Mouse (Mus musculus): ENCODE measurements around the gene Mcam. TPM values are rescaled to one million over a fixed set of nuclear protein-coding genes. Genes with fewer than 3 reads are reported as not detected.

Gene Mcam
- polyA plus RNA-seq, 1 experiment: 57.6 TPM

GRCm38 (mm10) chr9:44096536-44096935 is 37.7 kb upstream of the Mcam start:
- H3K4me1 ChIP-seq (ENCODE audit: control insufficient read depth, insufficient read depth, low read length): no peaks in the 10 kb centered on the region
- no peaks in the 10 kb centered on the region for H3K9me3 ChIP-seq (replicated peaks; ENCODE audit: control insufficient read depth, insufficient read depth, low read length, poor library complexity, severe bottlenecking)
- no peak overlapping the region for H3K4me3 ChIP-seq (ENCODE audit: low read depth, low read length)
- no peak for TF ChIP-seq CTCF (IDR thresholded peaks at IDR 0.05; ENCODE audit: low read depth, low read length)
- TF ChIP-seq POLR2A (IDR thresholded peaks at IDR 0.05; ENCODE audit: insufficient read depth, low read length): no peak
- 0 out of 2 replicates have a peak, but pooled peaks have one; percentile 41 for TF ChIP-seq EP300 (IDR thresholded peaks at IDR 0.05; ENCODE audit: insufficient read depth, low read depth, low read length)
- no peak overlapping the region for H3K9ac ChIP-seq (ENCODE audit: low read depth, poor library complexity, severe bottlenecking)
- no peaks in the 10 kb centered on the region for H3K36me3 ChIP-seq (ENCODE audit: control insufficient read depth, insufficient read depth, low read length, poor library complexity, severe bottlenecking)
- no peak overlapping the region for H3K27ac ChIP-seq (ENCODE audit: insufficient read depth, low read length)
- H3K27me3 ChIP-seq (ENCODE audit: control insufficient read depth, insufficient read depth, low read length, poor library complexity, severe bottlenecking): no peaks in the 10 kb centered on the region

- H3K27ac ChIP-seq (ENCODE audit: insufficient read depth, low read length): no peak within 1 kb of the TSS
Observed at GRCm38 (mm10) chr9:44101490-44101889, 32.8 kb upstream of the Mcam start, which contains the start of gene Mfrp. TSS of gene Mfrp (plus strand) at chr9:44101729.

DNA sequence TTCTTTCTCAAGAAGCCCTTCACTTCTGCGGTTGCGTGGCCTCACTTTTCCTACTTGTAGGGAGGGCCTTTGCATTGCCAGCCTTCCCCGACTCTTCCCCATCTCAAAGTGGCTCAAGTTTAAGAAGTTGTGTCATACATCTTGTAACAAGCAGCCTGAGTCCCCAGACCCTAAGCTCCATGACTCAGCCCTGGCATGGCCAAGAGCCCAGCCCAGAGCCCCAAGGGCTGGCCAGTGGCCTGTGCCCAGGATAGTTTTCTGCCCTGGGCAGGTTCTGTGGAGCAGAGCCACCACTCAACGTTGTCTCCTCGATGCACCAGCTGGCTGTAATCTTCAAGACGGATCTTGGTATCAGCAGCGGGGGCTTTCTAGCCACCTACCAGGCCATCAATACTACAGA is 29.4 kb upstream of the Mcam start:
- Histone ChIP-seq H3K9ac (ENCODE audit: low read depth, poor library complexity, severe bottlenecking) (no peak overlapping the region), H3K36me3 (ENCODE audit: control insufficient read depth, insufficient read depth, low read length, poor library complexity, severe bottlenecking) (no peaks in the 10 kb centered on the region), H3K4me3 (ENCODE audit: low read depth, low read length) (no peak overlapping the region), H3K27ac (ENCODE audit: insufficient read depth, low read length) (no peak overlapping the region), H3K4me1 (ENCODE audit: control insufficient read depth, insufficient read depth, low read length) (no peaks in the 10 kb centered on the region), H3K27me3 (ENCODE audit: control insufficient read depth, insufficient read depth, low read length, poor library complexity, severe bottlenecking) (no peaks in the 10 kb centered on the region), H3K9me3 (replicated peaks; ENCODE audit: control insufficient read depth, insufficient read depth, low read length, poor library complexity, severe bottlenecking) (no peaks in the 10 kb centered on the region)
- no peak for TF ChIP-seq EP300 (IDR thresholded peaks at IDR 0.05; ENCODE audit: insufficient read depth, low read depth, low read length)
- TF ChIP-seq CTCF (IDR thresholded peaks at IDR 0.05; ENCODE audit: low read depth, low read length): no peak
- TF ChIP-seq POLR2A (IDR thresholded peaks at IDR 0.05; ENCODE audit: insufficient read depth, low read length): no peak

More at GRCm38 (mm10) chr9:44101490-44101889, 32.8 kb upstream of the Mcam start, which contains the start of gene Mfrp:
- H3K9me3 ChIP-seq (replicated peaks; ENCODE audit: control insufficient read depth, insufficient read depth, low read length, poor library complexity, severe bottlenecking): no peaks in the 10 kb centered on the region
- no peak within 1 kb of the TSS for H3K9ac ChIP-seq (ENCODE audit: low read depth, poor library complexity, severe bottlenecking)
- H3K4me1 ChIP-seq (ENCODE audit: control insufficient read depth, insufficient read depth, low read length): no peaks in the 10 kb centered on the region
- H3K27me3 ChIP-seq (ENCODE audit: control insufficient read depth, insufficient read depth, low read length, poor library complexity, severe bottlenecking): no peaks in the 10 kb centered on the region
- TF ChIP-seq POLR2A (IDR thresholded peaks at IDR 0.05; ENCODE audit: insufficient read depth, low read length): no peak
- no peak for TF ChIP-seq CTCF (IDR thresholded peaks at IDR 0.05; ENCODE audit: low read depth, low read length)
- TF ChIP-seq EP300 (IDR thresholded peaks at IDR 0.05; ENCODE audit: insufficient read depth, low read depth, low read length): no peak
- no peak within 1 kb of the TSS for H3K4me3 ChIP-seq (ENCODE audit: low read depth, low read length)
- H3K36me3 ChIP-seq (ENCODE audit: control insufficient read depth, insufficient read depth, low read length, poor library complexity, severe bottlenecking): no peaks in the 10 kb centered on the region

DNA sequence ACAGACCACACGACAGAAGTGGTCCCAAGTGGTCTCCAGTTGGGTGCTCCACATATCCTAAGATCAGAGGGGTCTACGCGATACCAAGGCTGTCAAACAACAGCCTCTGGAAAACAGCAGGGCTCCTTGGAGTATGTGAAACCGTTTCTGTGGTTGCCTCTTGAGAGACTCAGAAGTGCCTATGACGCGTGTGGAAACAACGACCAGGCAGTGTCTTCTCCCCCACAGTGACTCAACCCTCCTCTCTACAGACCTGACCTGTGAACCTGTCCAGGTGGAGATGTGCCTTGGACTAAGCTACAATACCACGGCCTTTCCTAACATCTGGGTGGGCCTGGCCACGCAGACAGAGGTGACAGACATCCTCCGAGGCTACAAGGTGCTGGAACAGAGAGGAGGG is 28.5 kb upstream of the Mcam start:
- H3K4me1 ChIP-seq (ENCODE audit: control insufficient read depth, insufficient read depth, low read length): no peaks in the 10 kb centered on the region
- no peaks in the 10 kb centered on the region for H3K27me3 ChIP-seq (ENCODE audit: control insufficient read depth, insufficient read depth, low read length, poor library complexity, severe bottlenecking)
- 0 out of 2 replicates have a peak, but pooled peaks cover 3% of the 10 kb centered on the region for H3K36me3 ChIP-seq (ENCODE audit: control insufficient read depth, insufficient read depth, low read length, poor library complexity, severe bottlenecking)
- TF ChIP-seq EP300 (IDR thresholded peaks at IDR 0.05; ENCODE audit: insufficient read depth, low read depth, low read length): no peak
- no peak for TF ChIP-seq CTCF (IDR thresholded peaks at IDR 0.05; ENCODE audit: low read depth, low read length)
- no peak for TF ChIP-seq POLR2A (IDR thresholded peaks at IDR 0.05; ENCODE audit: insufficient read depth, low read length)
- H3K4me3 ChIP-seq (ENCODE audit: low read depth, low read length): no peak overlapping the region
- no peak overlapping the region for H3K9ac ChIP-seq (ENCODE audit: low read depth, poor library complexity, severe bottlenecking)
- no peak overlapping the region for H3K27ac ChIP-seq (ENCODE audit: insufficient read depth, low read length)
- no peaks in the 10 kb centered on the region for H3K9me3 ChIP-seq (replicated peaks; ENCODE audit: control insufficient read depth, insufficient read depth, low read length, poor library complexity, severe bottlenecking)

GRCm38 (mm10) chr9:44106182-44106581 is 28.1 kb upstream of the Mcam start:
- Histone ChIP-seq H3K9me3 (replicated peaks; ENCODE audit: control insufficient read depth, insufficient read depth, low read length, poor library complexity, severe bottlenecking) (no peaks in the 10 kb centered on the region), H3K27ac (ENCODE audit: insufficient read depth, low read length) (no peak overlapping the region), H3K9ac (ENCODE audit: low read depth, poor library complexity, severe bottlenecking) (no peak overlapping the region), H3K27me3 (ENCODE audit: control insufficient read depth, insufficient read depth, low read length, poor library complexity, severe bottlenecking) (no peaks in the 10 kb centered on the region), H3K4me1 (ENCODE audit: control insufficient read depth, insufficient read depth, low read length) (no peaks in the 10 kb centered on the region), H3K36me3 (ENCODE audit: control insufficient read depth, insufficient read depth, low read length, poor library complexity, severe bottlenecking) (0 out of 2 replicates have a peak, but pooled peaks cover 3% of the 10 kb centered on the region), H3K4me3 (ENCODE audit: low read depth, low read length) (no peak overlapping the region)
- TF ChIP-seq EP300 (IDR thresholded peaks at IDR 0.05; ENCODE audit: insufficient read depth, low read depth, low read length) (no peak), POLR2A (IDR thresholded peaks at IDR 0.05; ENCODE audit: insufficient read depth, low read length) (no peak), CTCF (IDR thresholded peaks at IDR 0.05; ENCODE audit: low read depth, low read length) (no peak)

DNA sequence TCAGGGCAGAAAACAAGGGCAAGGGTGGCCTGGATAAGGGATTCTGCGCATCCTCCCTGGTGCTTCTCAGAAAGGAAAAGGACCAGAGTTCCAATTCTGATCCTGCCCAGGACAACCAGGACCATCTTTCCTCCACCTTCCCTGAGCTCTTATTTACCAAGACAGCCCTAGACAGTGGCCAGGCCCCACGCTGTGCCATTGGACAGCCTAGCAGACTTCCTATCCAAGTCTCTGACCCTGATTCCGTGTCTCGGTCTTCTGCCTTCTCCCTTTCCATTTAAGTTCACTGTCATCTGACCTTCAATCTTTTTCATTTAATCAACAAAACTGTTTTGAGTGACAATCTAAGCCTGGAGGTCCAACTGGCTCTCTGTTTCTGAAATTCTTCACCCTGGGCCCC is 27.7 kb upstream of the Mcam start:
- no peak overlapping the region for H3K4me3 ChIP-seq (ENCODE audit: low read depth, low read length)
- TF ChIP-seq CTCF (IDR thresholded peaks at IDR 0.05; ENCODE audit: low read depth, low read length): no peak
- TF ChIP-seq POLR2A (IDR thresholded peaks at IDR 0.05; ENCODE audit: insufficient read depth, low read length): no peak
- no peak for TF ChIP-seq EP300 (IDR thresholded peaks at IDR 0.05; ENCODE audit: insufficient read depth, low read depth, low read length)
- H3K9ac ChIP-seq (ENCODE audit: low read depth, poor library complexity, severe bottlenecking): no peak overlapping the region
- H3K27ac ChIP-seq (ENCODE audit: insufficient read depth, low read length): no peak overlapping the region
- no peaks in the 10 kb centered on the region for H3K4me1 ChIP-seq (ENCODE audit: control insufficient read depth, insufficient read depth, low read length)
- no peaks in the 10 kb centered on the region for H3K27me3 ChIP-seq (ENCODE audit: control insufficient read depth, insufficient read depth, low read length, poor library complexity, severe bottlenecking)
- H3K9me3 ChIP-seq (replicated peaks; ENCODE audit: control insufficient read depth, insufficient read depth, low read length, poor library complexity, severe bottlenecking): no peaks in the 10 kb centered on the region
- 0 out of 2 replicates have a peak, but pooled peaks cover 3% of the 10 kb centered on the region for H3K36me3 ChIP-seq (ENCODE audit: control insufficient read depth, insufficient read depth, low read length, poor library complexity, severe bottlenecking)

All from ES-Bruce4 (cell line).